In genomic region chr5:136790570-136791196, GRCm38 (mm10) we compare ENCODE assay signal across 9 mouse cellular contexts.
A peak's percentile ranks its signal among the peaks of the same experiment; 100 is the strongest.
DNase-seq lines count a peak whose midpoint lies in the region; ATAC-seq and TF ChIP-seq lines count a peak whose summit lies in the region.
"Had no signal": no experiment of that assay in that cellular context is flagged by ENCODE, and none has a peak within 500 bp of the region (broad histone marks: within the 10 kb centered on the region; RNA-seq: fewer than 3 reads in every experiment).

No protein-coding gene starts in this region.

- intact Hi-C loops in heart, postnatal 14 days (cut with DNase I), result loop anchor here (1.0 kb wide), 1 partner anchor 91 kb away; no protein-coding TSS in a partner anchor

- H3K36me3 ChIP-seq in forebrain, embryonic 13.5 days (ENCODE audit: poor library complexity, severe bottlenecking), result no peaks in the 10 kb centered on the region
- H3K36me3 ChIP-seq in thymus, adult 2 months (ENCODE audit: control insufficient read depth, insufficient read depth, low read length), result no peaks in the 10 kb centered on the region

- 10% methylated on average over 11 of the region's 11 CpGs for WGBS in forebrain, embryonic 13.5 days
- WGBS in large intestine, adult 2 months, result 10% methylated on average over 11 of the region's 11 CpGs
- 11% methylated on average over 11 of the region's 11 CpGs for WGBS in lung, adult 2 months
- WGBS in thymus, adult 2 months, result 15% methylated on average over 11 of the region's 11 CpGs

- H3K9me3 ChIP-seq in forebrain, embryonic 13.5 days (replicated peaks), result no peaks in the 10 kb centered on the region

- 0 out of 2 replicates have a peak, but pooled peaks cover 6% of the 10 kb centered on the region for H3K4me1 ChIP-seq in forebrain, embryonic 13.5 days
- no peaks in the 10 kb centered on the region for H3K4me1 ChIP-seq in lung, adult 2 months (ENCODE audit: control insufficient read depth, insufficient read depth, low read length)
- H3K4me1 ChIP-seq in thymus, adult 2 months (replicated peaks; ENCODE audit: control insufficient read depth, insufficient read depth, low read length), result no peaks in the 10 kb centered on the region

- no peak overlapping the region for H3K9ac ChIP-seq in forebrain, embryonic 13.5 days

- peak overlapping the region; percentile 72 for H3K27ac ChIP-seq in forebrain, embryonic 13.5 days
- H3K27ac ChIP-seq in thymus, adult 2 months (ENCODE audit: control insufficient read depth, insufficient read depth, low read length), result no peak overlapping the region

- TF ChIP-seq POLR2A in lung, adult 2 months (IDR thresholded peaks at IDR 0.05; ENCODE audit: borderline replicate concordance, extremely low read depth, low read depth, low read length), result no peak
- no peak for TF ChIP-seq POLR2A in thymus, adult 2 months (IDR thresholded peaks at IDR 0.05; ENCODE audit: control insufficient read depth, extremely low read depth, insufficient read depth, low read length, poor library complexity)

- H3K4me2 ChIP-seq in forebrain, embryonic 13.5 days, result no peak overlapping the region

- H3K27me3 ChIP-seq in forebrain, embryonic 13.5 days, result no peaks in the 10 kb centered on the region
- H3K27me3 ChIP-seq in thymus, adult 2 months (ENCODE audit: control insufficient read depth, insufficient read depth, low read length), result no peaks in the 10 kb centered on the region

- H3K4me3 ChIP-seq in forebrain, embryonic 13.5 days, result no peak overlapping the region
- H3K4me3 ChIP-seq in lung, adult 2 months (replicated peaks; ENCODE audit: extremely low read depth, low read depth, low read length), result no peak overlapping the region
- H3K4me3 ChIP-seq in thymus, adult 2 months (ENCODE audit: control insufficient read depth, insufficient read depth, low read length), result no peak overlapping the region
- H3K4me3 ChIP-seq: myocyte had no signal

- peak; percentile 89 for DNase-seq in ES-CJ7 (ENCODE audit: low read depth, low spot score)
- peak; percentile 60 for DNase-seq in c-Kit-positive CD71-positive TER-119-positive erythroid progenitor cells, embryonic 14.5 days (ENCODE audit: low spot score)
- DNase-seq in heart, postnatal 14 days, result peak; percentile 86 to 95
- DNase-seq in large intestine, adult 2 months (ENCODE audit: low read depth, low spot score), result peak; percentile 57
- peak; percentile 86 for DNase-seq in lung, adult 2 months
- DNase-seq in ovary, adult 18-20 months (ENCODE audit: low spot score), result peak; percentile 58
- peak; percentile 90 for DNase-seq in thymus, adult 2 months

- peak; percentile 98 for TF ChIP-seq CTCF in lung, adult 2 months (IDR thresholded peaks at IDR 0.05; ENCODE audit: insufficient read depth, low read length)
- peak; percentile 90 for TF ChIP-seq CTCF in thymus, adult 2 months (IDR thresholded peaks at IDR 0.05; ENCODE audit: borderline replicate concordance, control insufficient read depth, extremely low read depth, insufficient read depth, low read length, poor library complexity)

- ATAC-seq in forebrain, embryonic 13.5 days, result peak; percentile 98
